Mouse (Mus musculus): ENCODE results near the gene Spout1. TPM values are rescaled to one million over a fixed set of nuclear protein-coding genes. Genes with fewer than 3 reads are reported as not detected.
"Not testable (repeated sequence)": the region's sequence is repeated elsewhere in the genome, so short reads cannot be mapped to it uniquely, and the experiment has no call there.

Spout1 gene
- total RNA-seq, 2 experiments from 2014 or later = 34.7 to 36.9 TPM

GRCm38 (mm10) chr2:30183721-30184120 is 5.5 kb upstream of the Spout1 start:
- intact Hi-C loops (cut with DNase I) = no loop called here
- DNase-seq (ENCODE audit: low spot score in 2 of 2) = no peak

GRCm38 (mm10) chr2:30182424-30182823 is 4.2 kb upstream of the Spout1 start:
- intact Hi-C loops (cut with DNase I) = no loop called here
- no peak for DNase-seq (ENCODE audit: low spot score in 2 of 2)

- intact Hi-C loops (cut with DNase I) = loop anchor here (1.0 to 5.0 kb wide), 3 partner anchors 26 to 94 kb away; partner anchors contain the start of genes Kyat1 and Lrrc8a
- DNase-seq (ENCODE audit: low spot score in 2 of 2) = not testable (repeated sequence)
Measured at GRCm38 (mm10) chr2:30178711-30179110, 452 bp upstream of the Spout1 start.

GRCm38 (mm10) chr2:30176561-30176960 is 1.7 kb downstream of the Spout1 start:
- intact Hi-C loops (cut with DNase I) = loop anchor here (5.0 kb wide), 1 partner anchor 96 kb away; no protein-coding TSS in a partner anchor
- no peak for DNase-seq (ENCODE audit: low spot score in 2 of 2)

GRCm38 (mm10) chr2:30175897-30176296 is 2.4 kb downstream of the Spout1 start:
- no peak for DNase-seq (ENCODE audit: low spot score in 2 of 2)
- intact Hi-C loops (cut with DNase I) = loop anchor here (5.0 kb wide), 1 partner anchor 96 kb away; no protein-coding TSS in a partner anchor

GRCm38 (mm10) chr2:30173541-30174240 is 4.6 kb downstream of the Spout1 start:
- intact Hi-C loops (cut with DNase I) = no loop called here

GRCm38 (mm10) chr2:30171997-30172382 is 6.3 kb downstream of the Spout1 start:
- DNase-seq (ENCODE audit: low spot score in 2 of 2) = no peak
- intact Hi-C loops (cut with DNase I) = loop anchor here (2.0 kb wide), 1 partner anchor 65 kb away; the partner anchor contains the start of gene Lrrc8a

More at GRCm38 (mm10) chr2:30173541-30174240, 4.6 kb downstream of the Spout1 start:
- no peak for DNase-seq (ENCODE audit: low spot score in 2 of 2)

- DNase-seq (ENCODE audit: low spot score in 2 of 2) = peak; percentile 91 to 94
- intact Hi-C loops (cut with DNase I) = loop anchor here (2.0 kb wide), 1 partner anchor 65 kb away; the partner anchor contains the start of gene Lrrc8a
Measured at GRCm38 (mm10) chr2:30171371-30171996, 6.8 kb downstream of the Spout1 start, which contains the start of gene Endog. TSS of gene Endog (plus strand) at chr2:30171493.

GRCm38 (mm10) chr2:30166677-30167076 is 11.6 kb downstream of the Spout1 start:
- intact Hi-C loops (cut with DNase I) = no loop called here

GRCm38 (mm10) chr2:30164340-30164932 is 13.8 kb downstream of the Spout1 start:
- intact Hi-C loops (cut with DNase I) = no loop called here
- DNase-seq (ENCODE audit: low spot score in 2 of 2) = no peak

More at GRCm38 (mm10) chr2:30166677-30167076, 11.6 kb downstream of the Spout1 start:
- no peak for DNase-seq (ENCODE audit: low spot score in 2 of 2)

GRCm38 (mm10) chr2:30161809-30162208 is 16.4 kb downstream of the Spout1 start:
- peak in 1 of 2 experiments; percentile 50 for DNase-seq (ENCODE audit: low spot score in 2 of 2)

GRCm38 (mm10) chr2:30159871-30160270 is 18.4 kb downstream of the Spout1 start:
- DNase-seq (ENCODE audit: low spot score in 2 of 2) = not testable (repeated sequence)
- intact Hi-C loops (cut with DNase I) = loop anchor here (2.0 kb wide), 1 partner anchor 117 kb away; no protein-coding TSS in a partner anchor

More at GRCm38 (mm10) chr2:30161809-30162208, 16.4 kb downstream of the Spout1 start:
- intact Hi-C loops (cut with DNase I) = loop anchor here (2.0 kb wide), 2 partner anchors 83 to 119 kb away; no protein-coding TSS in a partner anchor

GRCm38 (mm10) chr2:30152616-30153015 is 25.6 kb downstream of the Spout1 start:
- intact Hi-C loops (cut with DNase I) = loop anchor here (5.0 kb wide), 1 partner anchor 115 kb away; no protein-coding TSS in a partner anchor
- no peak for DNase-seq (ENCODE audit: low spot score in 2 of 2)

- intact Hi-C loops (cut with DNase I) = loop anchor here (5.0 kb wide), 1 partner anchor 115 kb away; no protein-coding TSS in a partner anchor
- DNase-seq (ENCODE audit: low spot score in 2 of 2) = no peak
Measured at GRCm38 (mm10) chr2:30151840-30152239, 26.4 kb downstream of the Spout1 start.

GRCm38 (mm10) chr2:30147466-30147865 is 30.8 kb downstream of the Spout1 start:
- DNase-seq (ENCODE audit: low spot score in 2 of 2) = no peak
- intact Hi-C loops (cut with DNase I) = no loop called here

GRCm38 (mm10) chr2:30144436-30144835 is 33.8 kb downstream of the Spout1 start:
- intact Hi-C loops (cut with DNase I) = no loop called here
- no peak for DNase-seq (ENCODE audit: low spot score in 2 of 2)

- intact Hi-C loops (cut with DNase I); DNase-seq (ENCODE audit: low spot score in 2 of 2): not testable (repeated sequence)
Measured at GRCm38 (mm10) chr2:30140021-30140420, 38.2 kb downstream of the Spout1 start.

- no peak for DNase-seq (ENCODE audit: low spot score in 2 of 2)
- intact Hi-C loops (cut with DNase I) = no loop called here
Measured at GRCm38 (mm10) chr2:30136458-30136857, 41.8 kb downstream of the Spout1 start.

- intact Hi-C loops (cut with DNase I) = no loop called here
- DNase-seq (ENCODE audit: low spot score in 2 of 2) = no peak
Measured at GRCm38 (mm10) chr2:30134928-30135620, 43.2 kb downstream of the Spout1 start.
